In genomic region chr7:128678546-128678945, GRCm38 (mm10) we compare ENCODE assay signal across 31 mouse cellular contexts.
"Had no signal": no experiment of that assay in that cellular context is flagged by ENCODE, and none has a peak within 500 bp of the region (broad histone marks: within the 10 kb centered on the region; RNA-seq: fewer than 3 reads in every experiment).

No protein-coding gene starts in this region.

- H3K4me2 ChIP-seq: limb, embryonic 12.5 days; limb, embryonic 13.5 days; limb, embryonic 15.5 days; liver, embryonic 11.5 days; liver, embryonic 12.5 days; liver, embryonic 13.5 days; liver, embryonic 15.5 days; lung, embryonic 14.5 days; lung, embryonic 15.5 days; midbrain, embryonic 11.5 days; midbrain, embryonic 12.5 days; midbrain, embryonic 13.5 days; midbrain, embryonic 15.5 days; neural tube, embryonic 12.5 days had no signal

- DNase-seq: left cerebral cortex, postnatal 4 days; liver; liver, embryonic 13.5 days; liver, postnatal 0 days; lung, adult 18-20 months; lung, adult 2 months; lung, embryonic 14.5 days; lung, postnatal 14 days; lung, postnatal 36 days; lung, postnatal 4 days; midbrain, embryonic 14.5 days had no signal

- ATAC-seq: liver, embryonic 12.5 days; liver, postnatal 0 days; lung, postnatal 0 days; midbrain, embryonic 13.5 days; midbrain, embryonic 15.5 days; midbrain, embryonic 16.5 days had no signal

- H3K9me3 ChIP-seq: limb, embryonic 10.5 days; limb, embryonic 13.5 days; limb, embryonic 15.5 days; liver, embryonic 12.5 days; liver, embryonic 15.5 days; lung, embryonic 15.5 days; midbrain, embryonic 10.5 days; midbrain, embryonic 12.5 days; midbrain, embryonic 13.5 days; midbrain, embryonic 15.5 days; neural tube, embryonic 12.5 days had no signal

- H3K27me3 ChIP-seq: limb, embryonic 12.5 days; limb, embryonic 13.5 days; limb, embryonic 15.5 days; liver, embryonic 12.5 days; liver, embryonic 13.5 days; liver, embryonic 15.5 days; lung, embryonic 15.5 days; megakaryocyte, embryonic 14.5 days; midbrain, embryonic 12.5 days; midbrain, embryonic 13.5 days; midbrain, embryonic 15.5 days; neural tube, embryonic 12.5 days had no signal

- H3K4me3 ChIP-seq: limb, embryonic 10.5 days; limb, embryonic 12.5 days; limb, embryonic 13.5 days; limb, embryonic 15.5 days; liver, embryonic 12.5 days; liver, embryonic 13.5 days; liver, embryonic 15.5 days; lung, embryonic 15.5 days; megakaryocyte, embryonic 14.5 days; midbrain, embryonic 10.5 days; midbrain, embryonic 12.5 days; midbrain, embryonic 13.5 days; midbrain, embryonic 15.5 days; myocyte; neural tube, embryonic 12.5 days had no signal

- H3K4me1 ChIP-seq: limb, embryonic 10.5 days; limb, embryonic 12.5 days; limb, embryonic 13.5 days; limb, embryonic 15.5 days; lung, embryonic 15.5 days had no signal

- H3K9ac ChIP-seq: limb, embryonic 12.5 days; limb, embryonic 13.5 days; limb, embryonic 15.5 days; liver, embryonic 12.5 days; liver, embryonic 13.5 days; liver, embryonic 14.5 days; liver, embryonic 15.5 days; liver, postnatal 0 days; lung, embryonic 14.5 days; lung, embryonic 15.5 days; midbrain, embryonic 12.5 days; midbrain, embryonic 13.5 days; midbrain, embryonic 15.5 days; neural tube, embryonic 12.5 days had no signal

- H3K27ac ChIP-seq: limb, embryonic 10.5 days; limb, embryonic 12.5 days; limb, embryonic 13.5 days; limb, embryonic 15.5 days; liver, embryonic 12.5 days; liver, embryonic 13.5 days; liver, embryonic 14.5 days; liver, embryonic 15.5 days; lung, embryonic 15.5 days; macrophage; midbrain, embryonic 10.5 days; midbrain, embryonic 12.5 days; midbrain, embryonic 13.5 days; midbrain, embryonic 15.5 days; neural tube, embryonic 12.5 days had no signal
